Mouse (Mus musculus) brain, adult 2 months (tissue): ENCODE measurements around the gene Rasgrp3.
"Not testable (repeated sequence)": the region's sequence is repeated elsewhere in the genome, so short reads cannot be mapped to it uniquely, and the experiment has no call there.

Source experiments
- DNase-seq: peaks from one replicate; pipeline ENCODE4 v3.0.0; 2011; ENCODE audit warnings: low read depth, low spot score

Rasgrp3 gene

GRCm38 (mm10) chr17:75435599-75435998 is at the start of gene Rasgrp3:
Gene Rasgrp3 (plus strand): TSS chr17:75435896.
- DNase-seq, result peak; percentile 35

GRCm38 (mm10) chr17:75388402-75388801 is 47.3 kb upstream of the Rasgrp3 start:
- DNase-seq, result no peak

GRCm38 (mm10) chr17:75390142-75390541 is 45.6 kb upstream of the Rasgrp3 start:
- DNase-seq, result peak; percentile 48

DNA sequence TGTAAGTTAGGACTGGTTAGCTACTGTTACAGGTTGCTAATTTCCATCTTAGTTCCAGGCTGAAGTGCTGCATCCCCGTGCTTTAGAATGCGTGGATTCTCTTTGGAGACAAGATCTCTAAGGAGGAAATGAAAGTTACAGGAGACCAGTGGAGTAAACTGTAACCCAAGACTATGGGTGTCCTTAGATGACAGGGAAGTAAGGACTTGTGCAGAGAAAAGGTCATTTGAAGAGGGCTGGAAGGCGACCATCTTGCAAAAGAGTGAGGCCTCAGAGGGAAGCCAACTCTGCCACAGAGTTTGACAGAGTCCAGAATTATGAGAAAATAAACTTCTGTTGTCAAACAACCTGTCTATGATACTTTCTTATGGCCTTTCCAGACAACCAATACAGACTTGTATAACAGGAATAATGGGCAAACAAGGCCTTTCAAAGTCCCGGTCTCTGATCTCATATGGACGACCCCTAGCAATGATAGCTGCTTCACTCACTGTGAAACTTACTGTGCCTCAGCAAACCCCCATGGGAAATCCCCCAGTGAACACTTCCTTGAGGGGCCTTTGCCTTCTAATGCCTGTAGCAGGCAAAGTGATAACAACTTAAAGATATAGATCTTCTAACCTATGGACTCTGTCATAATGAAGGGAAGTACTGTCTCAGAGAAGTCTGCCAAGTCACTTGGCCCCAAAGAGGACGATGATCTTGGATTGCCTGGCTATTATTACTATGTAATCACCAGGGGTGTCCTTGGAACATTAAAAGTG is 44.1 kb upstream of the Rasgrp3 start:
- DNase-seq, result no peak

- peak; percentile 72 for DNase-seq
These were observed 29.3 kb upstream of the Rasgrp3 start for GRCm38 (mm10) chr17:75406405-75406804.

DNA sequence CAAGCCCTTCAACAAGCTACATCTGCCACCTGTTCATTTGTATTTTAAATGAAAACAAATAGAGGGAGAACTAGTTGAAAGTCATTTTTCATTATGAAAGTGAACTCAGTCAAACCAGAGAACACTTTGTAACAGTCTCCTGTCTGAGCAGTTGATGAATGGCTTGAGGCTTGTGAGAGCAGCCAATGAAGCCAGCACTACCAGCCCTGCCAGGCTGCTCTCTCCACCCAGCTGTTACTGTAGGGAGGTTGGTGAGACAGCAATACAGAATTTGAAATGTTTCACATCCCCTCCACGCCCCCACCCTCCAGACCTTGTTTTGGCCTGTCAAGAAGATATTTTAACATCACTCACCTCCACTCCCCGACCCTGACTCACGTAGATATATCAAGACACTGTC is 18.8 kb upstream of the Rasgrp3 start:
- no peak for DNase-seq

GRCm38 (mm10) chr17:75434152-75434551 is 1.5 kb upstream of the Rasgrp3 start:
- no peak for DNase-seq

DNA sequence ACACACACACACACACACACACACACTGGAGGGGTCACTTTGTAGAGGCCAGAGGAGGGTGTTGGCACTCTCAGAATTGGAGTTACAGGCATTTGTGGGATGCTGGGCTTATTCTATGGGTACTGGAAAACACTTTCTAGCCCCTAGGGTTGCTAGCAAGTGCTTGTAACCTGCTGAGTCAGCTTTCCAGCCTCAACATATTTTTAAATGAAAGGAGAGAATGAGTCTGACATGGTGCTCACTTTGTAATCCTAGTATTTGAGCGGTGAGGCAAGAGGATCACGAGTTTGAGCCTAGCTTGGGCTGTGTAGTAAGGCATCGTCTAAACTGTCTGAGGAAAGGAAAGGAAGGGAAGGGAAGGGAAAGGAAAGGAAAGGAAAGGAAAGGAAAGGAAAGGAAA is 825 bp upstream of the Rasgrp3 start:
- DNase-seq, result no peak

DNA sequence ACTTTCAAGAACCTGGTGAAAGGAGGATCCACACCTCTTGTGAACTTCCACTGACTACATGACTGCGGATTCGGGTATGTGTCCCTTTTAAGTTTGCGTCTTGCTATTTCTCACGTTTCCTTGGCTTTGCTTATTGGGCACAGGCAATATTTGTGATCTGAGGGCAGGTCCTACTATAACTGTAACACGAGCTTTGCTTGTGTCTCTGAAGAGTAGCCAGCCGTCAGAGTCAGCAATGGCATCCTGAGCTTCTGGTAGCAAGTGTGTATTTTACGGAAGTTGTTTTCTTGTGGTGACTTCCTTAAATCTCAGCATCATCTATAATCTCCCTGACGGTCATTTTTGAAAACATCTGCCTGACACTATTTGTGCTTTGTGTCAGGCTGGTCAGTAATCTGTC is 399 bp downstream of the Rasgrp3 start:
- no peak for DNase-seq

GRCm38 (mm10) chr17:75436819-75437218 is 1.1 kb downstream of the Rasgrp3 start:
- DNase-seq, result no peak

DNA sequence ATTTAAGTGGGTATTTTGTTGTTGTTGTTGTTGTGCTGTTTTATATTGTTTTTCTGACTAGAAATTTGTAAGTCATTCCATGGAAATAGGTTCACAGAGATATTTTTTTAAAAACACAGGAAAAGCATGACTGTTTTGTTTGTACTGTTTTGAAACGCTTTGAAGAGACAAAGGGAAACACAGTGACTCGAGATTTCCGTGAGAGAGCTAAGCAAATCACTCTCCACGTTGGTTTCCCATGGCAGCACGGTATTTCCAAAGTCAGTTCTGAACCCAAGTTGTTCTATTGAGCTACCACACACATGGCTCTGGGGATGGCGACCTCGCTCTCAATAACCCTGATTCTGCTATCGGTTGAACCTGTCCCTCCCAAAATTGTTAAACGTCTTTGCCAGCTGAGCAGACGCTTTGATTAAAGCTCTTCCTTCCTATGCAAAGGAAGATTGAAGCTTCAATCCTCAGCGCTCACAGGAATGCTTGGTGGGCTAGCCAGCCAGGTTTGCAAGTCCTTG is 1.6 kb downstream of the Rasgrp3 start:
- no peak for DNase-seq

DNA sequence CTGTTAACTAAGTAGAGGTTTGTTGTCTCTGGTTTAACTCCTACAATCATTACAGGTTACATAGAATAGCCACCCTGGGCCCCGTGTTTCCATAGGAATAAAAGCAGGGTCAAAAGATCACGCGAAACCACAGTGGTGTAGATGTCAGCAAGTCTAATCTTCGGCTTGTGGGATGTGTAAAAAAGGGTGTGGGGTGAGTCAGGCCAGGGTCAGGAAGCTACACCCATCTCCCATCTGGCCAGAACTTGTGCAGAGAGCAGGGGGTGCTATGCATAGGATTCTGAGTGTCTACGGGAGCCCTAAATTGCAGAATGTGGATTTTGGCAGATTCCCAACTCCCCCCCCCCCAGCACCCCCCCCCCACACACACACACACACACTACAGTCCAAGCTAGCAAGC is 2.5 kb downstream of the Rasgrp3 start:
- no peak for DNase-seq

DNA sequence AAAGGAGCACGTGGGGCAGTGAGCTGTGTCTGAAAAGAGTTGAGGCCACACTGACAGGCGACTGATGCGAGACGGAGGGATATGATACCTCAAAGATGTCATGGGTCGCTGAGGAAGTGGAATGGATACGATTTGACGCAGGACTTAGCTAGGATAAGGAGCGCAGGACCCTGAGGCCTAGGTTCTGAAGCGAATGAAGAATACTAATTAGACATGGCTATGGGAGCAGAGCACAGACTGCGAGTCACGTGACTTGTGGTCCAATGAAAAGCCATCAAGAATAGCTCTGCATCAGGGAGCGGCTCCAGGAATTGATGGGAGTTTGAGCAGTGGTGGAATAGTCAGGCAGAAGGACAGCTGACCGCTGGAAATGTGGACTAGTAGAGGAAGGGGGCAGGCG is 3.4 kb downstream of the Rasgrp3 start:
- no peak for DNase-seq

- DNase-seq, result peak; percentile 76
These were observed 4.9 kb downstream of the Rasgrp3 start for GRCm38 (mm10) chr17:75440619-75441018.

DNA sequence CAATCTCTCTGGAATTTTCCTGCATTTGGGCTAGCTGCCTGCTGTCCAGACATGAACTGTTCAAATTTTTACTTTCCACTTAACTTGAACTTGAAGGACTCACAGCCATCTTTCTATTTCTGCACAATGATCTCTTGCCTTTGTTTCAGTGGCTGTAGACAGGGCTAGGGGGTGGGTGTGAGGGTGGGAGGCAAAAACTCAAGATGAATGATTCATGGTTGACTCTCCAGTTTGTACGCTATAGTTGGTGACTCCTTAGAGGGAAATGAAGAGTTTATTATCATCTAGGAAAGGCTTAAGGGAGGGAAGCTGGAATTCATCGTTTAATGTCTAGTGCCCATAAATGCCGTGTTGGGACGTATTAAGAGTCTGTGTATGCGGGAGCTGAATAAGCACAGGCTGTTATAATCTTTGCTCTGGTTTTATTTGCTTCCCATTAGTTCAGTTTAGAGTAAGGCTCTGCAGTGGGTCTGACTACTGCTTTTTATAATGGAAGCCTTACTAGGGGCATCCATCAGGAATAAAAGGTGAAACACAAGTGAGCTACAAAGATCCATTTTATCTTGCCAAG is 5.6 kb downstream of the Rasgrp3 start:
- DNase-seq, result peak; percentile 33

- DNase-seq, result no peak
These were observed 6.7 kb downstream of the Rasgrp3 start for GRCm38 (mm10) chr17:75442352-75442751.

DNA sequence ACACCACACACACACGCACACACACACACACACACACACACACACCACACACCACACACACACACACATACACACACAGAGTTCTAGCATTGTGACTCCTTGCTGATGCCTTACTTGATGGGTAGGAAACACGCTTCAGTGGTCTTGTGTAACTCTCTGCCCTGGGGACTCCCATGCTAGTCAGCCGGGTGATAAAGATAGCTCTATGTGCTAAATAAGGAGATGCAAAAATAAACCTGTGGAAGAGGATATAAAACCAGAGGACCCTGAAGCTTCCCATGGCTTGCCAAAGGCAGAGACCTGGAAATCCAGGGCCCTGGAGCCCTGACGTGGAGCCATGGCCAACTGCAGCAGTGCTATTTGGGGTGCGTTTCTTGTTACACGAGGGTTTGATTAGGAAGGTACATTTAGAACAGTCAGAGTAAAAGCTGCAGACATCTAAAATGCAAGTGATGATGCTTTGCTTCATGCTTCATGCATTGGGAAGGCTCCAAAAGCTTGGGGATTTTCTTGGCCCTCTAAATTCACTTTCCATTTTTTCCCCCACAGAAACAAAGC is 7.4 kb downstream of the Rasgrp3 start:
- DNase-seq, result peak; percentile 84

DNA sequence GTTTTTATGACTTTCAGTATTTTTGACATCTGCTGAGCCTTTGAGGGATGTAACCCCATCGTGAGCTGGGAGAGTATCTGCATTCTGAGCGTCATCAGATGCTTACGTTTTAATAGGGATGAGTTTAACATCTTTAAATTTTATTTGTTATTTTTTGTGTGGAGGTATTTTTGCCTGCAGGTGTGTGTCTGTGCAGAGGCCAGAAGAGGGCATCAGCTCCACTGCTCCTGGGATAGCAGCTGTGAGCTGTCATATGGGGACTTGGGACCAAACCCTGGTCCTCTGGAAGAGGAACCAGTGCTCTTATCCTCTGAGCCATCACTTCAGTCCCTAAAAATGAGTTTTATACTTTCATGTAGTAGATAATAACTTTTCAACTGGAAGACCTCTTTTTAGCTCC is 12.6 kb downstream of the Rasgrp3 start:
- DNase-seq, result no peak

- no peak for DNase-seq
These were observed 13.3 kb downstream of the Rasgrp3 start for GRCm38 (mm10) chr17:75449022-75449421.

DNA sequence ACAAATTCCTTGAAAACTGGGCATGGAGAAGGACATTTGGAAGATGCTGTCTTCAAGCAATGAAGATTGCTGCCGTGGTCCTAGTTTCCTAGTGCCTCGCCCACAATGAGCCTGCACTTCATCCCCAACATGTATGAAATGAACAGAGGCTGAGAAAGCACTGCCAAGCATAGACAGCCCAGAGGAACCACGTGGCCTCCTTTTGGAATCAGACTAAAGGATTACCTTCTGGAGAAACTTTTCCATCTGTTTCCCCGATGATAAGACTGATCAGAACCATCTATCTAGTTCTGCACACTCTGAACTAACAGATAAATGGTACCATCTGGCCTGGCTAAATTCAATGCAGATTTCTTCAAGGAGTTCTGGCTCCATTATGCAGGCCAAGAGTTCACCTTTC is 16.6 kb downstream of the Rasgrp3 start:
- peak; percentile 56 for DNase-seq

- no peak for DNase-seq
These were observed 17.9 kb downstream of the Rasgrp3 start for GRCm38 (mm10) chr17:75453639-75454038.

- not testable (repeated sequence) for DNase-seq
These were observed 20.4 kb downstream of the Rasgrp3 start for GRCm38 (mm10) chr17:75456096-75456495.

- peak; percentile 63 for DNase-seq
These were observed 24.9 kb downstream of the Rasgrp3 start for GRCm38 (mm10) chr17:75460621-75461020.
